Mouse (Mus musculus): ENCODE measurements around the gene Itih5.
A peak's percentile ranks its signal among the peaks of the same experiment; 100 is the strongest.

Itih5 gene

DNA sequence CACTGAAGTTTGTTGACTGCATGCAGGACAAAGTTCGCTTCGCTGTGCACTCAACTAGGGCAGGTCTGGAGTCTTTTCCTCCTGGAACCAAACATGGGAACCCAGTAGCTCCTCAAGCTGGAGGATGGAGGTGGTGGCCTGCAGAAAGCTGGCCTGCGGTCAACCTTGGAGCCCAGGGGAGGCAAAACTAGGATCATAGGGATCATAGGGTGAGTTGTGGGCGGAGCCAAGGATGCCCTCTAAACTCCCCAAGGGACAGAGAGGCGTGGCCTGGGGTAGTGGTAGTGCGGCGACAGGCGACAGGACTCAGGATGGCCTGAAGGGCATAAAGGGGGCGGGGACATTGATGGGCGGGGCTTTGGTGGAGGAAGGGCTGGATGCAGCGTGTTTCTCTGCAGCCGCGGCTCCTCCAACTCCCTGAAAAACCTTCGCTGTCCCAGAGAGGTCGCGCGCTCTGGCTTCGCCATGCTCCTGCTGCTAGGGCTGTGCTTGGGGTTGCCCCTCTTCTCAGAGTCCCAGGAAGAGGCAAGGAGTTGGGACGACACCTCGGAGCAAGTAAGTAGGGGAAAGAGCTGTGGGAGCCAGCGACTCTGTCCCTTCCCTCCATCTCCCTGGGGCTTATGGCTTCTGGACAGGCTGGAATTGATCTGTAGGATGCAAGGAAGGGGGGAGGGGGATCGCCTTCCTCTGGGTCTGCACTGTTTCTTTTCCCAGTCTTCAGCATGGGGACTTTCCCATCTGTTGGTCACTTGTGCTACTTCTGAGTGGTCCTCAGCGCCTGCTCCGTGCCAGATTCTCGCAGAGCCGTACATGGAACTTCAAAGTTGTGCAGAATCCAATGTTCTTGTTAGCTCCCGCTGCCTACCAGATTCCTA is at the start of gene Itih5:
TSS of gene Itih5 (plus strand) at position 371 of the 875 bp plus-strand sequence.
- no peak for DNase-seq

DNA sequence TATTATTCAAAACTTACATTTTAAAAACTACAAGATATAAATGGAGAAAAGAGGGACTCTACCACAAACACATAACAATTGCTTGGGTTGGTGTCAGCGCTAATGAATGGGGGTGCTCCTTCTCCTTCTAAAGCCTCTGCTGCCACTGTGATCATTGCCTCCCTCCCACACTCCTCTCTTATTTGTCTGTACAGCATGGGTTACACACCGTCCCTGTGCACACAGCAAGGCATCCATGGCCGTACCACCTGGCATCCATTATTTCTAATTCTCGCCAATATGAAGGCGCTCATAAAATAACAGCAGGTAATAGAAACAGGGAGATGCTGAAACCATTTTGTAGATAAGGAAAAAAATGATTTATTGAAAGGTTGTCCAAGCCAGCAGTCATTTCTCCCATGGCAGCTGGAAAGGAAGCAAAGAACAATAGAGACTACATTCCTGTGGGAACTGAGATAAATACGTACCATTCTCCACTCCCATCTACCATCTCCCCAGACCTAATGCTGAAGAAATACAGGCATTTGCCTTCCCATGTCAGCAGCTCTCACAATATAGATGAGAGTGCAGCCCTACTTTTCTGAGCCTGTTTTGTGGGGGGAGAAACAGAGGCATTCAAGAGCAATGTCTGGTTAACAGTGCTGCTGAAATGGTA is 44.7 kb upstream of the Itih5 start:
- no peak for DNase-seq

- DNase-seq: no peak
Observed at GRCm38 (mm10) chr2:10118751-10119150, 34.6 kb upstream of the Itih5 start.

DNA sequence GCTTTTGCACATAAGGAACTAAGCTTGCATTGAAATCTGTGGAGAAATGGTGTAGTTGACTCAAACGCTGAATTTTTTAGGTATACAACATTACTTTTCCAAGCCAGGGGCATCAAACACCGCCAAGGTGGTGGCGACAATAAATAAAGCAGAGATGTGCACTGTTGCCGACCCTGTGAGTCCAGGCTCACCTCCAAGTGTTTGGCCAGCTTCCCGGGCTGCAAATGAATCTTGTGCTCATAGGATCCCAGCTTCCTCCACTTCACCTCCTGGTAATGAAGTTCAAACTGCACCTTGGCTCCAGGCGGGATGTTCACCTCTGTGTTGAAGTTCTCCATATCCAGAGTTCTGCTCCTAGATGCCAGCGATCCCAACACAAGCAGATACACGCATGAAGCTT is 34.1 kb upstream of the Itih5 start:
- no peak for DNase-seq

GRCm38 (mm10) chr2:10121826-10122225 is 31.5 kb upstream of the Itih5 start:
- DNase-seq: no peak

GRCm38 (mm10) chr2:10126122-10126521 is 27.2 kb upstream of the Itih5 start:
- DNase-seq: no peak

GRCm38 (mm10) chr2:10127471-10127870 is 25.9 kb upstream of the Itih5 start:
- DNase-seq: no peak

GRCm38 (mm10) chr2:10128571-10128970 is 24.8 kb upstream of the Itih5 start:
- no peak for DNase-seq

DNA sequence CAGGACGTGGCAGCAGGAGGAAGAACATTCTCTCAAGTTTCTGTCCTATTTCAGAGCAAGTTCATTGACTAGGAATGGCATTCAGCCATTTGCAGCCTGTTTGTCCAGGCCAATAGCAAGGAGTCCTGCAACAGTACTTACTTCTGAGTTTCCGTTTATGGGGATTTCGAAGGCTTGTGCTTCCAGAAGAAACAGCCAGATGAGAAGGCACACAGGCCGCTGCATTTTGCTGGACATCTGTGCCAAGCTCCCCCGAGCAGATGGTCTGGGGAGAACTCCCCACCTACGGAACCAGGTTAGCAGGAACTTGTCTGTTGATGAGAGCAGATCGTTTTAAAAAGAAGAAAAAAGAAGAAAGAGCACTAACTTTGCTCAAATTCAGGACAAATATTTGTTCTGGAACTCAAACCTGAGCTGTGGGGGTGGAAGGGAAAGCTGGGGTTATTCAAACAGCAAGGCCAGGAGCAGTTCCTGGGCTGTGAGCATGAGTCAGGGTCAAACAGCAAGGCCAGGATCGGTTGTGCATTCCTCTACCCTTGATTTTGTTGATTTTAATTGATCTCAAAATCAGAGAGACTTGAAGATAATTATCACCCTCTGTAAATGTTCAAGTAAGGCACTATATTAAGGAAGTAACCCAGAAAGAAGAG is 22.9 kb upstream of the Itih5 start:
- DNase-seq: no peak

GRCm38 (mm10) chr2:10131296-10131695 is 22.1 kb upstream of the Itih5 start, which contains the start of gene Itih2:
Gene Itih2 (minus strand): TSS chr2:10131396.
- DNase-seq: no peak

DNA sequence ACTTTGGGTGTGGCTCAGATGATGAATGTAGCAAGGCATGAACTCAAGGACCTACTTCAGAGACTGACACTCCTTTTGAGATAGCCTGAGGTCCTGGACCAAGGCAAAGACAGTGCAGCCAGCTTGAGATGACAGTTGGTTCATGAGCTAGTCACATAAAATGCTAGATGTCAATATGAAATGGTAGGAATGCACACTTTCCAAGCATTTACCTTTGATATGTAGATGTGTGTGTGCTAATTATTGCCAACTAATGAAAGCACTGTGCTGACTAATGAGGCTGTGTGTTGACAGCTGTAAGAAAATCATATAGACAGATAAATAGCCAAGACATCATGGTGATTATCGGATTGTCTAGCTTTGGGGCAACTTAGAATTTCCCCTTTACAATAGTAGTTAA is 21.2 kb upstream of the Itih5 start:
- DNase-seq: no peak

DNA sequence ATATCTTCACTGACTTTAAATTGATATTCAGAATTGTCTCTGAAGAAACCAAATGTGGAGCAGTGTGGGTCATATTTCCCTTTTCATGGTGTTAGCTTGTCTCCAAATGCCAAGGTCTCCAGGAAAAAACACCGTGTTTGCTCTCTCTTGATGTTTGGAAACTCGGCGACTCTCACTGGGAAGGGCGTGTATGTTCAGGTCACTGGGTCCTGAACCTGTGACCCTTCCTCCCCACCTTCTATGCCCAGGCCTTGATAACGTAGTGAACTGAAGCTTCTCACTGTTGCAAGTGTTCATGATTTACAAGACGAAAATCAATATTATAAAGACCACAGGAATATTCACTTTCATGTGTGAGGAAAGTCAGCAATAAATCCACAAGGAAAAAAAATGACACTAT is 19.4 kb upstream of the Itih5 start:
- no peak for DNase-seq

GRCm38 (mm10) chr2:10137320-10137719 is 16.1 kb upstream of the Itih5 start:
- DNase-seq: no peak

DNA sequence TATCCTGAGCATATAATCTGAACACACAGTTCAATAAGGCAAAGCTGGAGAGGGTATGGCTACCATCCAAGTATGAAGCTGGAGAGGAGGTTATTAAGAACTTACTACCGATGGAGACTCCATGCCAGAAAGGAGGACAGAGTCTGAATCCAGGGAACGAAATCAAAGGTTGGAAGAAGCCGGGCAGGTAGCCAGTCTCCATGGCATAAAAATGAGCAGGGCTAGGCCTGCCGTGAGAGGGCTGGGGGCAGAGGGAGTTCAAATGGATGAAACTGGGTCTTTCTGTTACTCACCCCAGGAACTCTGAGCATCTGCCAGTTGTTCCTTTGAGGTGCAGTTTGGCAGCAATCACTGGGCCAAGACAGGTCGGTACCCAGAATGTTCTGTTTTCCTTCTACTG is 12.9 kb upstream of the Itih5 start:
- DNase-seq: peak; percentile 13

GRCm38 (mm10) chr2:10142472-10143454 is 10.6 kb upstream of the Itih5 start:
- peak; percentile 22 for DNase-seq

DNA sequence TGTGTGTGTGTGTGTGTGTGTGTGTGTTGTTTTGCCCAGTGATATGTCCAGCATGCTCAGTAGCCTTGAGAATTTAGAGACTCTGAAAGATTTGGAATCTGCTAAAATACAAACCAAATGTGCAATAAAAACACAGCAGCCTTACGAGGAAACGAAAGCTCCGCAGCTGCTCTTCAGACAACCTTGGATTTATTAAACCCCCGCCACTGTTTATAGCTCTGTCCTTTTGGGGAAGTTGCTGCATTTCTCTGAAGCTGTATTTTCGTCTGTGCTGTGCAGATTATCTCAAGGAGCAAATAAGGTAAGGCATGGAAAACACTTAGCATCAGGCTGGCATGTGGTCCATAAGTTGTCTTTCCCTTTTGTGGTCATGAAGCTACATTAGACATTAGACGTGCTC is 7.9 kb upstream of the Itih5 start:
- DNase-seq: no peak

GRCm38 (mm10) chr2:10147176-10147575 is 6.2 kb upstream of the Itih5 start:
- no peak for DNase-seq

- DNase-seq: no peak
Observed at GRCm38 (mm10) chr2:10152590-10152989, 781 bp upstream of the Itih5 start.

DNA sequence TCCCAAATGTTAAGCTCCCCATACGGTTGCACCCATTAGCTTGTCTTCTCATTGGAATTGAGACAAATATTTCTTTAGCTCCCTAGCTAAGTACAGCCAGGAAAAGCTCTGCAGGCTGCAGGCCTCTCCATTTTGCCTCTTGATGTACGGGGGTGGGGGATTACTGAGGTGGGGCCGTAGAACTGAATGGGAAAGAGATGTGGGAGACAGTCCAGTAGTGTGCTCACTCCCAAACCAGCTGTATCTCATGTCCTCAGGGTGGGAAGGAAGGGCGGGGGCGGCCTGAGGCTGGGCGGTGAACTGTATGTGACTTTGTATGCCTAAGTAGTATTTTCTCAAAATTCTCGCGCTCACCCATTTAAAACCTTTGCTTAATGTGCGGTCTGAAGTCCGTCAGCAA is 3.8 kb downstream of the Itih5 start:
- no peak for DNase-seq

- no peak for DNase-seq
Observed at GRCm38 (mm10) chr2:10162011-10162410, 8.6 kb downstream of the Itih5 start.

GRCm38 (mm10) chr2:10166635-10167034 is 13.3 kb downstream of the Itih5 start:
- no peak for DNase-seq

DNA sequence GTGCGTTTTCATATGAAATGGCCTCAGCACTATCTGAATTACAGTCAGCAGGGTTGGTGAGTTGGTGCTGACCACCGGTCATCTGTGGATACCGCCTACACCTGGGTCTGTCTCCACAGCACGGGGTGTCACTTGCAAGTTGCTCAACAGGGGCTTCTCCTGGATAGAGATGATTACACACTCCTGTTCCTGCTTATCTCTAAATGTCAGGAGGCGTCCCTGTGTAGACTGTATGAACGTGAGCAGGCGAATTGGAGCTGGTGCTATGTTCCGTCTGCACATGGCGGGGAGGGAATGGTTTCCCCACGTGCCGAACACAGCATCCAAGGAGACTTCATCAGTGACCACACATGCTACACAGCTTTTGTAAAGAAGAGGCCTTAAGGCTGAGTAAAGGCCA is 13.9 kb downstream of the Itih5 start:
- no peak for DNase-seq

- no peak for DNase-seq
Observed at GRCm38 (mm10) chr2:10168016-10168415, 14.6 kb downstream of the Itih5 start.

Data from cerebellum, adult 11-12 months (tissue).